Mouse (Mus musculus): Measurements from ENCODE around the gene Cxcr2. TPM values are rescaled to one million over a fixed set of nuclear protein-coding genes. Genes with fewer than 3 reads are reported as not detected.
A peak's percentile ranks its signal among the peaks of the same experiment; 100 is the strongest.

Gene Cxcr2
- 0.07 TPM in 1 of 2 replicates, not detected in the other for polyA plus RNA-seq (2014; fragmentation: Nextera tagmentation; extraction: Ambion mirVana)

DNA sequence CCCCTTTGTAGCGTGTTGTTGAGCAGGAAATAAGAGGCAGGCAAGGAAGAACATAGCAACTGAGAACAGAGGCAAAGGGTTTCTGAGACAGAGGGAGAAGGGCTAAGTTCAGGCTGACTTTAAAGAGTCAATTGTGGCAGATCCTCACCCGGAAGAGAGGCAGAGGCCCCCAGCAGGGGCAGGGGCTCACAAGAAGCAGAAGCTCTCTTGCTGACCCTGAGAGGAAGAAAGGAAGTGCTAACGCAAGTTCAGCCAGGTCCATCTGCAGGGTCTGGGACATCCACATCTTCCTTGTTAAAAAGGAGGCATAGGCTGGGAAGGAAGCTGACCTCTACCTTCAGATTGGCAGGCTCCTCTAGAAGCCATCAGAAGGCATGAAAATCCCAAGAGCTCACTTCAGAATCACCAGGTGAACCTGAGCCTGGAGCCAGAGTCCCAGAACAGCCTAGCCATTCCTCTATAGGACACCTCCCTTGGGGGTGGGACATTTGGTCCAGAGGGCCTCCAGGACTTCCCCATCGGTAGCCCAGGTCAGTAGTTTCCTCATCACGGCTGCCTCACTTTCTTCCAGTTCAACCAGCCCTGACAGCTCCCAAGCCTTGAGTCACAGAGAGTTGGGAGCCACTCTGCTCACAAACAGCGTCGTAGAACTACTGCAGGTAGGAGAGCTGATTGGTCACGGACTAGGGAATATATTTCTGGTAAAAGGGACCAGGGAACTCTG is at the start of gene Cxcr2:
Gene Cxcr2 (plus strand): TSS at position 529 of the 724 bp plus-strand sequence.
- ATAC-seq (replicated peaks; ENCODE audit: insufficient number of reproducible peaks, low FRiP score, low TSS enrichment): no peak
- no peak within 1 kb of the TSS for H3K4me3 ChIP-seq (ENCODE audit: low read depth, low read length)
- WGBS (ENCODE audit: insufficient replicate concordance): 68% methylated on average over 8 of the region's 8 CpGs

DNA sequence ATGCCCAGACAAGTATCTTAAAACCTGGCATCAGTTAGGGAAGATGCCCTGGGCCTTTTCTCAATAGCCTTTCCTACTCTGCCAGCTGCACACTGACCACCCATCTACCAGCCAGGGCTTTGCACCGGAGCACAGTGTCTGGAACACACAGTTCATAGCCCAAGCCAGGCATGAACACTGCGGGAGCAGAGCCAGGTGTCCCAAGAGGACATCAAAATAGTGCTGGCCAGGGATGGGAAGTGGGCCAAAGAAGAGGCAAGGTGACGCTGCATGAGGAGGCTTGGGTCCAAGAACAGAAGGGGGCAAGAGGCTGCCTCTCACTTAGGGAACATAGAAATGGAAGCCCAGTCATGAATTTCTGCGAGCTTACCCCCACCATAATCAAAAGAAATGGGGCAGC is 48.1 kb upstream of the Cxcr2 start:
- peaks cover 22% of the 10 kb centered on the region for H3K4me1 ChIP-seq (ENCODE audit: control insufficient read depth, insufficient read depth, low read length)

More for the DNA sequence above, at the start of gene Cxcr2:
- Histone ChIP-seq H3K9ac (ENCODE audit: low read depth, low read length) (no peak within 1 kb of the TSS), H3K36me3 (ENCODE audit: control insufficient read depth, insufficient read depth, low read length) (no peaks in the 10 kb centered on the region), H3K27ac (ENCODE audit: low read depth, low read length) (no peak within 1 kb of the TSS), H3K27me3 (ENCODE audit: control insufficient read depth, insufficient read depth, low read length) (no peaks in the 10 kb centered on the region), H3K4me2 (no peak within 1 kb of the TSS), H3K9me3 (replicated peaks; ENCODE audit: control insufficient read depth, low read length) (no peaks in the 10 kb centered on the region), H3K4me1 (ENCODE audit: control insufficient read depth, insufficient read depth, low read length) (peaks cover 13% of the 10 kb centered on the region)

DNA sequence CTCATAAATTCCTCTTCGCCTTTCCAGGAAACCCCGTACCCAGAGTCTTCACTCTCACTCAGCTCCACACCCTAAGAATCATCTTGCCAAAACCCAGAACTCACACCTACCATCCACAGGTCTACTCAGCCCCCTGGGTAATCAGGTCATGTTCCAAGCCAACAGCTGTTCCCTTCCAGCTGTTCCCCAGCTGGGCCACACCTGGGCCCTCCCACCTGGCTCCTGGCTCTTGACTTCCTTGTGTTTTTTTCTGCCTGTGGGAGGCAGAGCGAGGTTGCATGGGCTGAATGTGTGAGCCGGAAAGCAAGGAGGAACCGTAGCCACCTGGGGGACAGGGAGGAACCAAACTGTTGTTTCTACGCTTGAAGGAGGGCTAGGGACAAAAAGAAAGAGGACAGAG is 47.6 kb upstream of the Cxcr2 start:
- H3K9ac ChIP-seq (ENCODE audit: low read depth, low read length): no peak overlapping the region
- H3K36me3 ChIP-seq (ENCODE audit: control insufficient read depth, insufficient read depth, low read length): no peaks in the 10 kb centered on the region
- no peak overlapping the region for H3K4me2 ChIP-seq
- no peak overlapping the region for H3K27ac ChIP-seq (ENCODE audit: low read depth, low read length)
- peaks cover 5% of the 10 kb centered on the region; the same call in 1 of the 2 replicates for H3K27me3 ChIP-seq (ENCODE audit: control insufficient read depth, insufficient read depth, low read length)
- no peaks in the 10 kb centered on the region for H3K9me3 ChIP-seq (replicated peaks; ENCODE audit: control insufficient read depth, low read length)
- 73% methylated on average over 6 of the region's 6 CpGs for WGBS (ENCODE audit: insufficient replicate concordance)
- ATAC-seq (replicated peaks; ENCODE audit: insufficient number of reproducible peaks, low FRiP score, low TSS enrichment): no peak
- H3K4me3 ChIP-seq (ENCODE audit: low read depth, low read length): no peak overlapping the region
- peaks cover 27% of the 10 kb centered on the region for H3K4me1 ChIP-seq (ENCODE audit: control insufficient read depth, insufficient read depth, low read length)

More for the DNA sequence above, 48.1 kb upstream of the Cxcr2 start:
- Histone ChIP-seq H3K9me3 (replicated peaks; ENCODE audit: control insufficient read depth, low read length) (no peaks in the 10 kb centered on the region), H3K4me2 (no peak overlapping the region), H3K4me3 (ENCODE audit: low read depth, low read length) (no peak overlapping the region), H3K9ac (ENCODE audit: low read depth, low read length) (no peak overlapping the region), H3K27ac (ENCODE audit: low read depth, low read length) (no peak overlapping the region), H3K27me3 (ENCODE audit: control insufficient read depth, insufficient read depth, low read length) (peaks cover 6% of the 10 kb centered on the region), H3K36me3 (ENCODE audit: control insufficient read depth, insufficient read depth, low read length) (no peaks in the 10 kb centered on the region)
- no peak for ATAC-seq (replicated peaks; ENCODE audit: insufficient number of reproducible peaks, low FRiP score, low TSS enrichment)
- WGBS (ENCODE audit: insufficient replicate concordance): 84% methylated on average over 4 of the region's 4 CpGs

DNA sequence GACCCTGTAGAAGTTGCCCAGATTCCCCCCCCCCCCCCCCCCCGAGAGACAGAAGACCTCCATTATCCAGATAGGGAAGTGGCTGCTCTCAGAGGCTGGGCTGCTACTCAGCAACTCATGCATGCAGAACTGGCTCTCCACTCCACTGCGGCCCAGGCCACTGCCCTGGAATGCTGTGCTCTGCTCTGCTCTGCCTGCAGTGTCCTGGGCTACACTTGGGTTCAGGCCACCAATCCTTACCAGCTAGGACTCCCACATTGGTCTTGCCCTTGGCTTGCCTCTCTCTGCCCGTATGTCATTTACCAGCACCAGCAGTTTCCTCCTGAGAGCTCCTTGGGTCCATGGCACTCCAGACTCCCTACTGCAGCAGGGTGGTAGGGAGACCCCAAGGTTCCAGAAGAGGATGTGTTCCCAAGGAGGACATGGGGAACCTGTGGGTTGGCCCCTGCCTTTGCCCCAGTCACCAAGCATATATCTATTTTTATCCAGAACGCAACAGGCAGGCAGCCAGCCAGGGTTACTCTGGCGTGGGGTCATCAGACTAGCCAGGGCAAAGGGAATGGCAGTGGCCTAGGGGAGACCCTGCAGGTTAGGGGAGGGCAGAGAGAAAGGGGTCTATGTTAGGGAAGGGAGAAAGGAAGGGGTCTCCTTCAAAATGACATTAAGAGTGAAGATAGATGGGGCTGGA is 45.7 kb upstream of the Cxcr2 start:
- no peak overlapping the region for H3K4me2 ChIP-seq
- H3K27me3 ChIP-seq (ENCODE audit: control insufficient read depth, insufficient read depth, low read length): peaks cover 2% of the 10 kb centered on the region; the same call in 1 of the 2 replicates
- H3K9ac ChIP-seq (ENCODE audit: low read depth, low read length): no peak overlapping the region
- peaks cover 31% of the 10 kb centered on the region for H3K4me1 ChIP-seq (ENCODE audit: control insufficient read depth, insufficient read depth, low read length)
- H3K36me3 ChIP-seq (ENCODE audit: control insufficient read depth, insufficient read depth, low read length): no peaks in the 10 kb centered on the region
- H3K9me3 ChIP-seq (replicated peaks; ENCODE audit: control insufficient read depth, low read length): no peaks in the 10 kb centered on the region
- H3K4me3 ChIP-seq (ENCODE audit: low read depth, low read length): no peak overlapping the region
- H3K27ac ChIP-seq (ENCODE audit: low read depth, low read length): no peak overlapping the region
- WGBS (ENCODE audit: insufficient replicate concordance): 56% methylated on average over 5 of the region's 5 CpGs
- ATAC-seq (replicated peaks; ENCODE audit: insufficient number of reproducible peaks, low FRiP score, low TSS enrichment): no peak

DNA sequence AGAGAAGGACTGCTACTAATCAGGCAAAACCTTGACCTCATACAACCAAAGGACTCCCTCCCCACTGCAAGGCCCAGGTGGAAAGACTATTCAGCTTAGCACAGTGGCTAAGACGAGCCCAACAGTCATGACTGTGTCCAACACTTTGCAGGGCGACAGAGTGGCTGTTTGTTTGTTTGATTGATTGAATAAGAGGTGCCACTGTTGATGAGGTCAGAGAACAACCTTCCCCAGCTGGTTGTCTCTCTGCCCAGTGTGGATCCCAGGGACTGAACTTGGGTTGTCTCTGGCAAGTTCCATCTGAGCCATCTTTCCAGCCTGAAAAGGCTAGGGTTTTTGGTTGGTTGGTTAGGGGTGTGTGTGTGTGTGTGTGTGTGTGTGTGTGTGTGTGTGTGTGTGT is 44.1 kb upstream of the Cxcr2 start:
- no peak for ATAC-seq (replicated peaks; ENCODE audit: insufficient number of reproducible peaks, low FRiP score, low TSS enrichment)
- H3K27me3 ChIP-seq (ENCODE audit: control insufficient read depth, insufficient read depth, low read length): peaks cover 2% of the 10 kb centered on the region; the same call in 1 of the 2 replicates
- 42% methylated on average over 2 of the region's 2 CpGs for WGBS (ENCODE audit: insufficient replicate concordance)

DNA sequence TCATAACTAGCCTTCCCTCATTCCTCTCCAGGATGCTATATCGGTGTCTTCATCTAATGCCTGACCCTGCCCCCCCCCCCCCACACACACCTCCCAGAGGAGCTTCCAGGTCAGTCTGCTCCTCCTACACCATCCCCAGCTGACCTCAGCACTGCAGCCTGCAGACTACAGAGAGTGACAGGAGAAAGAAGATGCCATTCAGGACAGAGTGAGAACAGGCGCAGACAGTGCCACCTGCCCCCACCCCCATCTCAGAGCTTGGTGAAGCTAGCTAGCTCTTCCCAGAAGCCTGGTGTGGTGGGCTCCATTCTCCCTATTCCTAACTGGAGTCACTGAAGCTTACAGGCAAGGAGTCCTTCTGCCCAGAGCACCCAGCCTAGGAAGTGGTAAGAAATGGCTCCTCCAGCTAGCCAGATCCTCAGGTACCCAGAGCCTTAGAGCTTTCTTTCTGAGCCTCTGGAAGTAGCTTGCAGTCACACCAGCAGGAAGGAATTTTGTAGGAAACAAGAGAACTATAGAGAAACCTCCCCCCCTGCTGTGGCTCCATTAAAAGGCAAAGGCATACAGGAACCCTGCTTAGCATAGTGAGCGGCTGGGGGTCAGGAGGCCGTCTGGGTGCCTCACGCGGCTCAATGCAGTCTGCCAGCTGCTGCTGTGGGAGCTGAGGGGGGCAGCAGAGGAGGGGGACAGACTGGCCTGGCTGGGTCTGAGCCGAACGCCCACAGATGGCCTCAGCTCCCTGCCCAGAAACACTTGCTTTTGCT is 42.7 kb upstream of the Cxcr2 start:
- WGBS (ENCODE audit: insufficient replicate concordance): 18% methylated on average over 8 of the region's 8 CpGs
- Histone ChIP-seq H3K27ac (ENCODE audit: low read depth, low read length) (no peak overlapping the region), H3K4me2 (no peak overlapping the region), H3K4me1 (ENCODE audit: control insufficient read depth, insufficient read depth, low read length) (peaks cover 16% of the 10 kb centered on the region), H3K9me3 (replicated peaks; ENCODE audit: control insufficient read depth, low read length) (no peaks in the 10 kb centered on the region), H3K27me3 (ENCODE audit: control insufficient read depth, insufficient read depth, low read length) (peaks cover 2% of the 10 kb centered on the region; the same call in 1 of the 2 replicates), H3K4me3 (ENCODE audit: low read depth, low read length) (no peak overlapping the region), H3K9ac (ENCODE audit: low read depth, low read length) (no peak overlapping the region), H3K36me3 (ENCODE audit: control insufficient read depth, insufficient read depth, low read length) (no peaks in the 10 kb centered on the region)
- 0 out of 2 replicates have a peak, but pooled peaks have one; percentile 41 for ATAC-seq (replicated peaks; ENCODE audit: insufficient number of reproducible peaks, low FRiP score, low TSS enrichment)

More for the DNA sequence above, 44.1 kb upstream of the Cxcr2 start:
- Histone ChIP-seq H3K4me3 (ENCODE audit: low read depth, low read length) (no peak overlapping the region), H3K4me2 (no peak overlapping the region), H3K9ac (ENCODE audit: low read depth, low read length) (no peak overlapping the region), H3K9me3 (replicated peaks; ENCODE audit: control insufficient read depth, low read length) (no peaks in the 10 kb centered on the region), H3K27ac (ENCODE audit: low read depth, low read length) (no peak overlapping the region), H3K36me3 (ENCODE audit: control insufficient read depth, insufficient read depth, low read length) (no peaks in the 10 kb centered on the region), H3K4me1 (ENCODE audit: control insufficient read depth, insufficient read depth, low read length) (peaks cover 16% of the 10 kb centered on the region)

DNA sequence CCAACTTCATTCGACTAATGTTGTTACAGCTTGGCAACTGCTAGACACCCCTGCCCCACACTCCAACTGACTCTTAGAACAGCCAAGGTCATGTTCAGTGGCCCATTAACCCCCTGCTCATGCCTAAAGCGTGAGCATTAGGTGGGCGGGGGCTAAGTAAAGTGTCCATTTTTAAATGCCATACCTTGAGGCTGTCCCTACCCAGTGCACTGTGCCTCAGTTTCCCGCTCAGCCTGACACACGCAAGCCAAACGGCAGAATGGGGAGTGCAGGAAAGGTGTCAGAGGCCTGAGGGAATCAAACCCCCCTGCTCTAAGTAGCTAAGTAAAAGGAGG is 42.1 kb upstream of the Cxcr2 start:
- no peak overlapping the region for H3K9ac ChIP-seq (ENCODE audit: low read depth, low read length)
- 35% methylated on average over 6 of the region's 6 CpGs for whole genome bisulfite sequencing (ENCODE audit: insufficient replicate concordance)
- H3K4me3 ChIP-seq (ENCODE audit: low read depth, low read length): no peak overlapping the region
- H3K4me1 ChIP-seq (ENCODE audit: control insufficient read depth, insufficient read depth, low read length): peaks cover 16% of the 10 kb centered on the region
- H3K27ac ChIP-seq (ENCODE audit: low read depth, low read length): no peak overlapping the region
- no peaks in the 10 kb centered on the region for H3K36me3 ChIP-seq (ENCODE audit: control insufficient read depth, insufficient read depth, low read length)
- H3K27me3 ChIP-seq (ENCODE audit: control insufficient read depth, insufficient read depth, low read length): peaks cover 5% of the 10 kb centered on the region
- no peaks in the 10 kb centered on the region for H3K9me3 ChIP-seq (replicated peaks; ENCODE audit: control insufficient read depth, low read length)
- ATAC-seq (replicated peaks; ENCODE audit: insufficient number of reproducible peaks, low FRiP score, low TSS enrichment): no peak
- H3K4me2 ChIP-seq: no peak overlapping the region

DNA sequence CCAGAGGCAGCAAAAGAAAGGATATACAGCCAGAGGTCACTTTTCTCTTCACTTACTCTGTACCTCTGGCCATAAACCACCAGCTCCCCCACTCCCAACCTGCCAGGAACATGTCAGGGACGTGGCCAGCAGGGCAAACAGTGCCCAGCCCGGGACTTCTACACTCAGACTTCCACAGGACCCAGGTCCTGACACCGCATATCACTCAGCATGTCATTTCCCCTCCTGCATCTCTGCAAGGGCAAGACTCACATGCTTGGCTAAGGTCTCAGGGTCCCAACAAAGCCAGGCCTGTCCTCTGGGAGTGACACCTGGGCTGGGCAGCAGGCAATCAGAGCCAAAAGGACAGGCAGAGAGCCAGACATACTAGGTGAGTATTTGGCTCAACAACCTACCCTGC is 40.7 kb upstream of the Cxcr2 start:
- H3K27me3 ChIP-seq (ENCODE audit: control insufficient read depth, insufficient read depth, low read length): peaks cover 6% of the 10 kb centered on the region
- peaks cover 13% of the 10 kb centered on the region for H3K4me1 ChIP-seq (ENCODE audit: control insufficient read depth, insufficient read depth, low read length)
- no peak for ATAC-seq (replicated peaks; ENCODE audit: insufficient number of reproducible peaks, low FRiP score, low TSS enrichment)
- WGBS (ENCODE audit: insufficient replicate concordance): 44% methylated on average over 3 of the region's 3 CpGs
- no peak overlapping the region for H3K9ac ChIP-seq (ENCODE audit: low read depth, low read length)
- H3K36me3 ChIP-seq (ENCODE audit: control insufficient read depth, insufficient read depth, low read length): no peaks in the 10 kb centered on the region
- H3K4me3 ChIP-seq (ENCODE audit: low read depth, low read length): no peak overlapping the region
- no peak overlapping the region for H3K27ac ChIP-seq (ENCODE audit: low read depth, low read length)
- H3K9me3 ChIP-seq (replicated peaks; ENCODE audit: control insufficient read depth, low read length): no peaks in the 10 kb centered on the region
- no peak overlapping the region for H3K4me2 ChIP-seq

All from heart, embryonic 11.5 days (tissue).